Mouse (Mus musculus) intestine, embryonic 16.5 days (tissue): ENCODE measurements at regions not wholly inside any gene's neighbourhood (a gene's known extent, or its start where the extent isn't known, plus 50 kb on each side); places are given as distances from the start of the nearest gene placed in this dataset.

ENCODE experiments used
- ATAC-seq: fragments of 200-750 bp; cut with Nextera tagmentation; 2 replicates; pipeline ENCODE4 v1.8.0; 2017; ENCODE audit warnings: moderate TSS enrichment, moderate library complexity
- H3K27ac ChIP-seq: fragments of 300-500 bp; sonication (generic); 2 replicates; pipeline ENCODE4 v1.5.1; 2014; ENCODE audit warnings: mild to moderate bottlenecking, low read length
- H3K27me3 ChIP-seq: fragments of 300-500 bp; sonication (generic); replicated peaks from 2 replicates; pipeline ENCODE4 v1.6.1; 2014; ENCODE audit warnings: low read length, control low read depth, mixed read lengths; ENCODE audit not compliant: control insufficient read depth, insufficient read depth
- H3K36me3 ChIP-seq: fragments of 300-500 bp; sonication (generic); 2 replicates; pipeline ENCODE4 v1.6.1; 2014; ENCODE audit warnings: low read length, control low read depth; ENCODE audit not compliant: control insufficient read depth, insufficient read depth
- H3K4me1 ChIP-seq: fragments of 300-500 bp; sonication (generic); 2 replicates; pipeline ENCODE4 v1.6.1; 2014; ENCODE audit warnings: low read length, control low read depth, mixed read lengths; ENCODE audit not compliant: control insufficient read depth, insufficient read depth
- H3K4me2 ChIP-seq: fragments of 300-500 bp; sonication (generic); 2 replicates; pipeline ENCODE4 v1.6.1; 2014; ENCODE audit warnings: low read depth, low read length, control low read depth
- H3K4me3 ChIP-seq: fragments of 300-500 bp; sonication (generic); 2 replicates; pipeline ENCODE4 v1.5.1; 2014; ENCODE audit warnings: mild to moderate bottlenecking, low read length
- H3K9ac ChIP-seq: fragments of 300-500 bp; sonication (generic); 2 replicates; pipeline ENCODE4 v1.6.1; 2014; ENCODE audit warnings: low read depth, low read length
- H3K9me3 ChIP-seq: fragments of 300-500 bp; sonication (generic); 2 replicates; pipeline ENCODE4 v1.6.1; 2016; ENCODE audit warnings: low read length, control low read depth; ENCODE audit not compliant: control insufficient read depth
- WGBS: fragments of 180-500 bp; shearing (Covaris S2); extraction: QIAGEN DNeasy Blood & Tissue Kit; methylation state at CpG from one replicate; pipeline ENCODE4 v1.1.7; 2014; 5-methylcytosine and 5-hydroxymethylcytosine counted together

DNA sequence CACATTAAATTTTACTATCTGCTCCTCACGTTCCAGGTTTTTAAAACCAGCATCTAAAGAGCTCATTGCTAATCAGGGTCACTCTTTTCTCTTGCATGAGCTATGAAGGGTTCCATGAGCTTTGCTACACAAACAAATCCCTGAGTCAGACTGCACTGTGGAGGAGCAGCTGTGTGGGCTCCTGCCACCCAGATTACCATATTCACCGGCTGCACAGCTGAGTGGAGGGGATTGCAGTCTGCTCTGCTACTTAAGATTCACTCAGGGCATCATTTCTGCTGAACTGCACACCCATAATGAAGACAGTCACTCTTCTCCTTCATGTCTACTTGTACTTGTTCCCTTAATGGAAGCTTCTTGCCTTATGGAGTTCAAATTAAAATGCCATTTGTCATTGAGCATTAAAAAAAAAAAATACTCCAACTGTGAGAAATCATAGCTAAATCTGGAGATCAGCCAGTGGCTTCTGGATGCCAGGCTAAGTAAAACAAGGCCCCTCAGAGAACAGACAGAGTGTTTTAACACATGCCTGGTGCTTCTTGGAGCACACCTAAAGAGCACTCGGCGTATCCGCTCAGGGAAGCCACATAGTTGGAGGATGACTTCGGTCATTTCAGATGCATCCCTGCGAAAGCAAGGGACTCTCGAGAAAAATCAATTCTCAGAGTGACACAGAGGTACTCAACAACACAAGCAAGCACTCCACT lies 422.9 kb downstream of the Galc start:
- H3K4me1 ChIP-seq = no peaks in the 10 kb centered on the region
- 72% methylated on average over 8 of the region's 8 CpGs for WGBS
- H3K27ac ChIP-seq = no peak overlapping the region
- no peaks in the 10 kb centered on the region for H3K27me3 ChIP-seq
- H3K9ac ChIP-seq = no peak overlapping the region
- H3K9me3 ChIP-seq = no peaks in the 10 kb centered on the region
- H3K4me3 ChIP-seq = no peak overlapping the region
- ATAC-seq = no peak
- no peaks in the 10 kb centered on the region for H3K36me3 ChIP-seq
- no peak overlapping the region for H3K4me2 ChIP-seq

DNA sequence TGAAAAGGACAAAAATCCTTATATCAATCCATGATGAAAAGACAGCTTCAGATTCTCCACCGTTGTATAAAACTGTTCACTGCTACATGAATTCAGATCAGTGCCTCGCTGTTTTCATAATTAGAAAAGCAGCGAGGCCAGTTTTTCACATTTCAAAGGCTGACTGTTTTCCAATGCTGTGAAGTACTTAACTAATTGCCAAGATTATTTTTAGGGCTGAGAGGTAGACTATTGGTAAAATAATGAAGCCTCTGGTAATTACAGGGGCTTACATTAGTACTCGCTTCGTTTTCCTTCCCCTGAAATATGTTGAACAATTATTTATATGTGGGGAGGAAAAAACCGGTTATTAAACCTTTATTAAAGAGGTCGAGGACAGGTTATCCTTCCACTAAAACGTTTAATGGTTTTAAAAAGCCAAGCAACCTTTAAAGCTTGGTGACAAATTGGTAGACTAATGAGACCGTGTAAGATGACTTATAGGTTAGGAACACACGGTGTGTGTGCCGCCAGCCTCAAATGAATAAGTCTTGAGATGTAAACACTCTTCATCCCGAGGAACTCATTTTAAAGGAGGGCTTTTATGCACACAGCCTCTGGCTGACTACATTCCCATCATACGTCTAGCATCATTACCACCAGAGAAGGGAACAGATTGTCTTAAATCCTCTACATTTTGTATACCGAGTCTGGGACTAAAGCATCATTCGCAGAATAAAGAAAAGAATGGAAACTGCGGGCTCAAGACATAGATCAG lies 465.7 kb downstream of the Galc start:
- Histone ChIP-seq H3K36me3 (no peaks in the 10 kb centered on the region), H3K4me1 (no peaks in the 10 kb centered on the region)
- WGBS = 72% methylated on average over 16 of the region's 16 CpGs

DNA sequence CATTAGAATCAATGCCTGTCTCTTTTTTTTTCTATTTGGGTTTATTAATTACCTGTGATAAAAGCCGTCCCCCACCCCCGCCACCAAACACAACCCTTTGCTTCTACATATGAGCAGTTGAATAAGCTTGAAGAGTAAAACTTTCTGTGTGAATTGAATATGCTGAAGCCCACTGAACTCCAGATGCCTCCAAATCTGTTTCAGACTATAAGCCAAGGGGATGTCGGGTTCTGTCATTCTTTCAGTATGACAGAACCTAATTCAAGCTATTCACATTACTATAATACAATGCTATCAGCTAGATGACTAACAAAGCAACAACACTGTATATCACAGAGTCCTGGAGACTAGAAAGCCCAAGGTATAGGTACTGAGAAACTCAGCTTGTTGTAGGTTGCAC lies 475.8 kb downstream of the Galc start:
- no peak overlapping the region for H3K4me2 ChIP-seq
- no peak for ATAC-seq
- H3K9me3 ChIP-seq = no peaks in the 10 kb centered on the region
- no peaks in the 10 kb centered on the region for H3K36me3 ChIP-seq
- no peak overlapping the region for H3K9ac ChIP-seq
- H3K4me3 ChIP-seq = no peak overlapping the region
- H3K4me1 ChIP-seq = no peaks in the 10 kb centered on the region
- H3K27me3 ChIP-seq = no peaks in the 10 kb centered on the region
- H3K27ac ChIP-seq = no peak overlapping the region
- 95% methylated on average over 3 of the region's 3 CpGs for WGBS

More for the DNA sequence above, 465.7 kb downstream of the Galc start:
- H3K4me2 ChIP-seq = no peak overlapping the region
- H3K27me3 ChIP-seq = no peaks in the 10 kb centered on the region
- H3K27ac ChIP-seq = no peak overlapping the region
- H3K9me3 ChIP-seq = no peaks in the 10 kb centered on the region
- ATAC-seq = no peak
- no peak overlapping the region for H3K9ac ChIP-seq
- H3K4me3 ChIP-seq = no peak overlapping the region

DNA sequence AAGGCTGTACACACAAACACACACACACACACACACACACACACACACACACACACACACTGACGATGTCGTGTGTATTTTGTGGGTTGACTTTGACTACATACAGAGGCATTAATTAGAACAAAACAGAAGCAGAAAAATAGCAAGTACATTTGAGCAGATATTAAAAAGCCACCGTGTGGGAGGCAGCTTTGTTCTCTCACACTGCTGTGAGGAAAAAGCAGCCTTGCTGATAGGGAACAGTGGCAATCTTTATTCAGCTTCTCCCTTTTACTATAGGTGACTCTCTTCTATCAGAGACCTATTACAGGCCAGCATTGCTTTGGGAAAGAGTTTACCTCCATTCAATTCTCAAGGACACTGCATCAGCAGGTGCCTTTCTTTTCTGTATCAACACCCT lies 500.1 kb downstream of the Galc start:
- H3K4me2 ChIP-seq = no peak overlapping the region
- H3K4me1 ChIP-seq = no peaks in the 10 kb centered on the region
- no peak overlapping the region for H3K4me3 ChIP-seq
- no peaks in the 10 kb centered on the region for H3K36me3 ChIP-seq
- H3K9ac ChIP-seq = no peak overlapping the region
- H3K27ac ChIP-seq = no peak overlapping the region
- H3K27me3 ChIP-seq = no peaks in the 10 kb centered on the region
- no peaks in the 10 kb centered on the region for H3K9me3 ChIP-seq
- WGBS = 81% methylated on average over 3 of the region's 3 CpGs
- ATAC-seq = no peak

DNA sequence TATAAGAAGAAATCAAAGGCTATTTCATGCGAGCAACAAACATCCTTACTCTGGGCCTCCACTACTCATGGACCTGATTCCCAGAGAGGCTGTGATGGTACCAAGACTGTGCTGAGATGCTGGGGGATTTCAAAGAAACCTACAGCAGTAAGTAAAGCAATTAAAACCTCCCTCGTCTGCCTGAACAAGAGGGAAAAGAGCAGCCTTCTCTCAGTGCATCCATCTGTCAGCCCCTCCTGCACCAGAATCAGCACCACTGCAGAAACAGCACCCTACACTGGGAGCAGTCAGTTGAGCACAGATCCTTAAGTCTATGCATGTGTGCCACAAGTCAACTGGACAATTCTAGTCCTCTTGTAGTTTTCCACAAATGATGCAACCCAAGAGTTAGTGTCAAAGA lies 500.6 kb downstream of the Galc start:
- H3K9me3 ChIP-seq = no peaks in the 10 kb centered on the region
- no peaks in the 10 kb centered on the region for H3K27me3 ChIP-seq
- WGBS = 55% methylated on average over 2 of the region's 2 CpGs
- no peak for ATAC-seq
- no peaks in the 10 kb centered on the region for H3K4me1 ChIP-seq
- H3K9ac ChIP-seq = no peak overlapping the region
- no peak overlapping the region for H3K27ac ChIP-seq
- H3K4me3 ChIP-seq = no peak overlapping the region
- H3K36me3 ChIP-seq = no peaks in the 10 kb centered on the region
- no peak overlapping the region for H3K4me2 ChIP-seq

DNA sequence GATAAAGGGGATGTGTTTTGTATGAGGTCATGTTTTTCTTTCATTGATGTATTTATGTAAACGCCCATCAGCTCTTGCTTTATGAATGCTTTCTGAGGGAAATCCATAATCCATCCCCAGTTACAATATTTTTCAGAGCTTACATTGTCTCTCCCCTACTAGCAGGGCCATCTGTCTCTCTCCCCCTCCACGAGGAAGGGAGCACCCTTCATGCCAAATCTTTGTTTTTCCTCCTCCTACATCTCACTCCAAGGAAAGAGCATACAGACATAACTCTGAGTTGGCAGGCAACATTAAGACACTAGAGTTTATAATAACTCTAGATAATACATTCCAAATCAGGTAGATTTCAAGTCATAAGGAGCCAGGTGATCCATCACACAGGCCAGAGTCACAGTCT lies 509.1 kb downstream of the Galc start:
- Histone ChIP-seq H3K27me3 (no peaks in the 10 kb centered on the region), H3K9ac (no peak overlapping the region), H3K27ac (no peak overlapping the region), H3K4me3 (no peak overlapping the region), H3K9me3 (no peaks in the 10 kb centered on the region), H3K4me2 (no peak overlapping the region), H3K36me3 (no peaks in the 10 kb centered on the region), H3K4me1 (no peaks in the 10 kb centered on the region)
- ATAC-seq = no peak
- 57% methylated on average over 2 of the region's 2 CpGs for WGBS

DNA sequence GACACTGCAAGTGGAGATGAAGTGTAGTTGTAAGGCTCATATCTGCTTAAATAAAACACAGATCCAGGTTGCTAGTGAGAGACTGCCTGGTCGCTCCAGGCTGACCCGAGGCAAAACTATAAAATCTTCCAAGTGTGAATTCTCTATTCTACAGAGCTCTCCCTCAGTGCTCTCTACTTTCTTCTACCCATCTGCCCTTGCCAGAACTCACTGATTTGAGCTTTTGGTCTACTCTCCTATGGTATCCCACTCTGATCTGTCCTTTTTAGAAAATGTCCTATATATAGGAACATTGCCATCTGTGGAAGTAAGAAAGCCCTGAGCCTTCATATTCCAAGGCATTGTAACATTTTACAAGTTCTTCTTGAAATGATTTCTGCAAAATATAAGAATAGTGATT lies 518.3 kb downstream of the Galc start:
- WGBS = 67% methylated on average over 2 of the region's 2 CpGs
- H3K4me1 ChIP-seq = no peaks in the 10 kb centered on the region
- ATAC-seq = no peak

DNA sequence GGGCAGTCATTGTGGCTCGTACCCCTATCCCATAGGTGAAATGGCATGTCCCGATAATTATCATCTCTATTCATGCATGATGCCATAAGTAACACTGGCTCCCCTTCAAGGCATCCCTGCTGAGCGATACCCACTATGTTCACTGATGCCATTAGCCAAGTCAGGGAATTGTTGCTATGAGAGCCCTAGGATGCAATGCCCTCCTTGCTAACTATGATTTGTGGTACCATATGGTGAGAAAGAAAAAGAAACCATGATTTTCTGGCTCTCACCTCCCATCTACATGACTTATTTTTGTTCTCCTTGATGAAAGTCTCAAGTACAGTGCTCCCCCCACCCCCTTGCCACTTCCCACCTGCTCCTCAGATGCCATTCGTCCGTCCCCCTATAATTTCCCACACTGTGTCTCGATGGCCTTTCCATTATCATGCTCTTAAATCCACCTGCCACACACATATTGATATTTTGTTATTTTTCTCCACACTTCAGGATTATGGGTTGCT lies 527.1 kb downstream of the Galc start:
- no peak for ATAC-seq
- Histone ChIP-seq H3K9me3 (no peaks in the 10 kb centered on the region), H3K27me3 (no peaks in the 10 kb centered on the region), H3K4me1 (no peaks in the 10 kb centered on the region), H3K36me3 (no peaks in the 10 kb centered on the region), H3K4me2 (no peak overlapping the region), H3K4me3 (no peak overlapping the region), H3K9ac (no peak overlapping the region), H3K27ac (no peak overlapping the region)
- 87% methylated on average over 6 of the region's 6 CpGs for WGBS

More for the DNA sequence above, 518.3 kb downstream of the Galc start:
- Histone ChIP-seq H3K27me3 (no peaks in the 10 kb centered on the region), H3K4me2 (no peak overlapping the region), H3K9ac (no peak overlapping the region), H3K27ac (no peak overlapping the region), H3K9me3 (no peaks in the 10 kb centered on the region), H3K4me3 (no peak overlapping the region), H3K36me3 (no peaks in the 10 kb centered on the region)

DNA sequence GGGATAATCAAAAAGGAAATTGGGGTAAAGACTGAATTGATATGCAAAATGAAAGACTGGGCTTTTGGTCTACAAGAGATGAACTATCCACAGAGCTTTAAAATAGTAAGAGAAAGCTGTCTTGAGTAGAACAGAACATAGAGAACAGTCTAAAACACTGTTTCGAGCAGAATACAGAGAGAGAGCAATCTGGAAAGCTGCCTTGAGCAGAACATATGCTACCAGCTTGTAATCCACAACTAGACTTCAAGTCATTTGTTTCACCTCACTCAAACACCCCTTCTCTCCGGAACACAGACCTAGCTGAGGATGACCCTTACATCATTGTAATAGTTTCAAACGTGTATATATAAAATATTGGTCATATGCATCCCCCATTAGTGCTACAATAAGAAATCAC lies 538.7 kb downstream of the Galc start:
- H3K4me2 ChIP-seq = no peak overlapping the region
- no peaks in the 10 kb centered on the region for H3K9me3 ChIP-seq
- H3K4me3 ChIP-seq = no peak overlapping the region
- no peaks in the 10 kb centered on the region for H3K36me3 ChIP-seq
- no peak overlapping the region for H3K9ac ChIP-seq
- H3K27ac ChIP-seq = no peak overlapping the region
- no peaks in the 10 kb centered on the region for H3K27me3 ChIP-seq
- H3K4me1 ChIP-seq = no peaks in the 10 kb centered on the region
- 76% methylated on average over 3 of the region's 3 CpGs for WGBS
- ATAC-seq = no peak
